Mouse (Mus musculus): Measurements from ENCODE around the gene Polr2j. TPM values are rescaled to one million over a fixed set of nuclear protein-coding genes. Genes with fewer than 3 reads are reported as not detected.

Polr2j gene
- polyA plus RNA-seq, 1 experiment from 2014 or later = 184 TPM

DNA sequence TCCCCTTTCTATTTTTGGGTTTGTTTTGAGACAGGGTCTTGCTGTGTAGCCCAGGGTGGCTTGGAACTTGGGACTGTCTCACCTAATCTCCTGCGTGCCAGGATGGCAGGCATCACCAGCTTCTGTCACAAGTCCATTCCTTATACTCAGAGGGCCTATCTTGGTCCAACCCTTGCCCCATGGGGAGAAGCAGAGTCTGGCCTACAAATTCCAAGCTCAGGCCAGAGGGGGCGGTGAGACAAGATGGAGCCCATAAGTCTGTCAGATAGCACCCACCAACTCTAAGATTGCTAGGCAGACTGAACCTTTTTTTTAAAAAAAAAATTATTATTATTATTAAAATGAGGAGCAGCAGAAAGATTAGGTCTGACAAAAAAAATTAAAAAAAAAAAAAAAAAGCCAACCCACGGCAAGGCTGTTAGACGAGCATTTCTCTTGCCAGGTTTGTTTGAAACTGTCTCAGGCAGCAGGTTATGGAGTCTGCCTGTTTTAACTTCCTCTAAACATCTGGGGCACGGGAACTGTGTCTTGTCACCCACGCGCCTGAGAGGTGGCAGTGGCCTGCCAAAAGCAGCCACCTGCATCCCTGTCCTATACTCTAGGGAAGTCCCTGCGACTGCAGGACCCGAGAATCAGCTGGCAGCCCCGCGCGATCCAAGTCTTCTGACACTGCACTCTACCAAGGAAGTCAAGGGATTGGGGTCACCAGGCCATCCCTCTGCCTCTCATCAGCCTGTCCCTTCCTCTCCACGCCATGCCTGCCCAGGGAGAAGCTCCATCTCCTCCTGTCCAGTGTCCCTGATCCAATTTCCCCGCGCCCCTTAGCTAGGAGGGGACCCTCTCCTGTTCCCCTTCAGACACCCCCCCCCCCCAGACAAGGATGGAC is 53.4 kb downstream of the Polr2j start:
- 10% methylated on average over 14 of the region's 15 CpGs for WGBS
- H3K36me3 ChIP-seq (ENCODE audit: insufficient read depth, low read length) = no peaks in the 10 kb centered on the region
- peak overlapping the region; percentile 78 for H3K27ac ChIP-seq (ENCODE audit: low read length)
- DNase-seq (ENCODE audit: low spot score) = peak; percentile 34
- H3K9me3 ChIP-seq (ENCODE audit: low read length) = no peaks in the 10 kb centered on the region
- H3K27me3 ChIP-seq (replicated peaks; ENCODE audit: insufficient read depth, low read length) = no peaks in the 10 kb centered on the region
- TF ChIP-seq CTCF (IDR thresholded peaks at IDR 0.05) = peak; percentile 6; the same call in 1 of the 2 replicates
- TF ChIP-seq EP300 (IDR thresholded peaks at IDR 0.05) = no peak
- H3K4me1 ChIP-seq (ENCODE audit: insufficient read depth, low read depth, low read length) = peaks cover 16% of the 10 kb centered on the region; the same call in 1 of the 2 replicates
- peak overlapping the region; percentile 82 for H3K4me2 ChIP-seq (replicated peaks; ENCODE audit: low read depth, low read length)
- ATAC-seq = peak; percentile 1; the same call in 1 of the 2 replicates
- peak overlapping the region; percentile 43; the same call in 1 of the 2 replicates for H3K9ac ChIP-seq (replicated peaks; ENCODE audit: low read depth)
- peak overlapping the region; percentile 48 for H3K4me3 ChIP-seq (ENCODE audit: low read depth, low read length)

DNA sequence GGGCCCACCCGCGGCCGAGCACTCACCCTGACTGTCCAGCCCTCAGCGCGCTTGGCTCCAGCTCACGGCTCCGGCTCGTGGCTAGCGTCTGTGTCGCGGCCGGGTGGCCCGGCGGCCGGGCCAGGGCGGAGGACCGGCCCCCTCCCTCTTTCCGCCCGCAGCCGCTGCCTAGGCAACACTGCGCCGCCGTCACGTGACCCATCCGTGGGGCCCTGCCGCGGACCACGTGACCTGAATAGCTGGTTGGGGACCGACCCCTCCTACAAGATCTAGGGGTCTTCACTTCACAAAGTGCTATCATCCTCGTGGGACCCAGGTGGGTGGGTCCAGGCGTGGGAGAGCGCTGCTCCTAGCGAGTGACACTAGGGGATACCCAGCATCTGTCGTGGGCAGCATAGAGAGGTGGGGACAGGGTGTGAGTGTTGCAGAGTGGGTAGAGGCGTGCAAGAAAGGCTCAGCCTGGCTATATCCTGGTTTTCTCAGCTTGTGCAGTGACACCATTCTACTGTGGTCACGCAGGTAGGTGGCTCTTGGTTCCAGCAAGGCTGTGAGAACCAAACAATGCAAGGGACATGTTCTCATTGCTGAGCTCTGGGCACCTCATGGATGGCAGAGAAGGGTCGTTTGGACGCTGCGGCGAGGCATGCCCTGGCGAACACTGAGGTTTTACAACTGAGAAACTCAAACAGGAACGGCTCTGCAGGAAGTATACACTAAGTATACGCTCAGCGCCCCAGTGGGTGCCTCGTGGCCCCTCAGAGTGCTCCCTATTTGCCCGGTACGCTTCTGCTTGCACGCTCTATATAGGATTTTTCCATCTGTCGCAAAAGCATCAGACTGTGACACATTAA is 54.3 kb downstream of the Polr2j start, which contains the start of gene Orai2:
Gene Orai2 (minus strand): TSS at position 202 of the 851 bp plus-strand sequence.
- Histone ChIP-seq H3K27me3 (replicated peaks; ENCODE audit: insufficient read depth, low read length) (no peaks in the 10 kb centered on the region), H3K4me2 (replicated peaks; ENCODE audit: low read depth, low read length) (peak within 1 kb of the TSS; percentile 82)
- 3% methylated on average over 38 of the region's 49 CpGs for WGBS

DNA sequence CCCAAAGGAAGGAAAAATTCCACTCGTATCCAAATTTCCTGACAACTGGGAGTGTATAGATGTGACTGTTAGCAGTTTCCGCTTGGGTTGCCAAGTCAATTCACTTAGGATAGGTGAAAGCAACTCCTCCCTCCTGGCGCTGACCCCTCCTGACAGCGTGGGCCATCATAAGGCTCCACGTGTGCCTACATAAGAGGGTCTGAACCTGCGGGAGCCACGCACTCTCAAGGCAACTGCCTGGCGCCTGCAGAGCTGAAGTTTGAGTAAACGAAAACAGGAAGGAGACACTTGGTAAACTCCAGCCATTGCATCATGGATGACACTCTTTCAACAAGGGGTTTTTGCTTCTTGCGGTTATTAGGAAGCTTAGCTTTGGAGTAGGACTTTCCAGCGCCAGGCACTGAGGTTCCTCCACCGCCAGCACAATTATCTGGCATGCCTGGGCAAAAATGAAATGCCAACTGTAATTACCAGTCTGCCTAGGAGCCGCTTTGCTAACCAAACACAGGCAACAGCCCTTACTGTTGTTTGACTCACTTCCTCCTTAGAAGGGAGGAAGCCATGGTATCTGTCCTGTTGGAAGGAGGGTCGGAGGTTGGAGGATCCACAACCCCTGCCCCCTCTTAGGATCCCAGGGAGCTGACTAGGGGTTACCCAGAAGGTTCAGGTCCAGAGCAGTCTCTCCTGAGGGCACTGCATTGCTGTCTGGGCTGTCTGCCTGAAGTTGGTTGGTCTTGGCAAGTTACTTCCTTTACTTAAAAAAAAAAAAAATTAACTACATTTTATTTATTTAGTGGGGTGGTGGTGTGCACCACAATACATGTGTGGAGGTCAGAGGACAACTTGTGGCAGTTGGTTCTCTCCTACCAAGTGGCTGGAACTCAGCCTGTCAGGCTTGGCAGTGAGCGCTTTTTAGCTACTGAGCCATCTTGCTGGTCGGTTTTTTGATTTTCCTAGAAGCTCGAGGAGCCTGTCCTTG is 55.2 kb downstream of the Polr2j start:
- Histone ChIP-seq H3K36me3 (ENCODE audit: insufficient read depth, low read length) (no peaks in the 10 kb centered on the region), H3K4me1 (ENCODE audit: insufficient read depth, low read depth, low read length) (peaks cover 16% of the 10 kb centered on the region; the same call in 1 of the 2 replicates), H3K9me3 (ENCODE audit: low read length) (no peaks in the 10 kb centered on the region), H3K9ac (replicated peaks; ENCODE audit: low read depth) (no peak overlapping the region), H3K27me3 (replicated peaks; ENCODE audit: insufficient read depth, low read length) (no peaks in the 10 kb centered on the region), H3K27ac (ENCODE audit: low read length) (peak overlapping the region; percentile 78), H3K4me3 (ENCODE audit: low read depth, low read length) (peak overlapping the region; percentile 48), H3K4me2 (replicated peaks; ENCODE audit: low read depth, low read length) (peak overlapping the region; percentile 82)
- peak; percentile 9; the same call in 1 of the 2 replicates for ATAC-seq
- TF ChIP-seq EP300 (IDR thresholded peaks at IDR 0.05) (0 out of 2 replicates have a peak, but pooled peaks have one; percentile 23), CTCF (IDR thresholded peaks at IDR 0.05) (no peak)
- WGBS = 17% methylated on average over 17 of the region's 17 CpGs
- peak; percentile 60 for DNase-seq (ENCODE audit: low spot score)

More for the DNA sequence above, 54.3 kb downstream of the Polr2j start, which contains the start of gene Orai2:
- H3K9ac ChIP-seq (replicated peaks; ENCODE audit: low read depth) = peak within 1 kb of the TSS; percentile 43; the same call in 1 of the 2 replicates
- H3K36me3 ChIP-seq (ENCODE audit: insufficient read depth, low read length) = no peaks in the 10 kb centered on the region
- no peaks in the 10 kb centered on the region for H3K9me3 ChIP-seq (ENCODE audit: low read length)
- DNase-seq (ENCODE audit: low spot score) (peak; percentile 75), ATAC-seq (peak; percentile 73)
- H3K4me3 ChIP-seq (ENCODE audit: low read depth, low read length) = peak within 1 kb of the TSS; percentile 48
- H3K27ac ChIP-seq (ENCODE audit: low read length) = peak within 1 kb of the TSS; percentile 78
- H3K4me1 ChIP-seq (ENCODE audit: insufficient read depth, low read depth, low read length) = peaks cover 16% of the 10 kb centered on the region; the same call in 1 of the 2 replicates
- TF ChIP-seq CTCF (IDR thresholded peaks at IDR 0.05) (no peak), EP300 (IDR thresholded peaks at IDR 0.05) (no peak)

Small RNA genes within 50 kb of the gene (microRNA-seq; reads per million reads assigned to microRNA genes)
- gene Mir7035 = not detected

Other genes starting within 250 kb of the Polr2j start
- 198 and 248 TPM in 2 replicates for gene Hspb1, start 228.7 kb upstream of the Polr2j start, polyA plus RNA-seq (2015; fragmentation: Nextera tagmentation; extraction: Ambion mirVana)
- 75.5 and 87.5 TPM in 2 replicates for gene Ywhag, start 182.0 kb upstream of the Polr2j start, polyA plus RNA-seq (2015; fragmentation: Nextera tagmentation; extraction: Ambion mirVana)
- gene Ssc4d, start 142.1 kb upstream of the Polr2j start, polyA plus RNA-seq (2015; fragmentation: Nextera tagmentation; extraction: Ambion mirVana) = 1.8 and 2.5 TPM in 2 replicates
- gene Zp3, start 136.5 kb upstream of the Polr2j start, polyA plus RNA-seq (2015; fragmentation: Nextera tagmentation; extraction: Ambion mirVana) = 0.24 and 0.35 TPM in 2 replicates
- 18.9 and 21.6 TPM in 2 replicates for gene Dtx2, start 121.8 kb upstream of the Polr2j start, polyA plus RNA-seq (2015; fragmentation: Nextera tagmentation; extraction: Ambion mirVana)
- gene Upk3b, start 78.1 kb upstream of the Polr2j start, polyA plus RNA-seq (2015; fragmentation: Nextera tagmentation; extraction: Ambion mirVana) = 35.7 and 38.8 TPM in 2 replicates
- gene Upk3bl, start 62.1 kb upstream of the Polr2j start, polyA plus RNA-seq (2015; fragmentation: Nextera tagmentation; extraction: Ambion mirVana) = 1.1 and 1.2 TPM in 2 replicates
- 2.0 and 2.8 TPM in 2 replicates for gene Rasa4, start 32.7 kb upstream of the Polr2j start, polyA plus RNA-seq (2015; fragmentation: Nextera tagmentation; extraction: Ambion mirVana)
- 18.5 and 20.8 TPM in 2 replicates for gene Lrwd1, start 19.4 kb downstream of the Polr2j start, polyA plus RNA-seq (2015; fragmentation: Nextera tagmentation; extraction: Ambion mirVana)
- 13.5 and 13.9 TPM in 2 replicates for gene Alkbh4, start 19.5 kb downstream of the Polr2j start, polyA plus RNA-seq (2015; fragmentation: Nextera tagmentation; extraction: Ambion mirVana)
- 11.2 and 14.0 TPM in 2 replicates for gene Orai2, start 54.1 kb downstream of the Polr2j start, polyA plus RNA-seq (2015; fragmentation: Nextera tagmentation; extraction: Ambion mirVana)
- gene Prkrip1, start 82.3 kb downstream of the Polr2j start, polyA plus RNA-seq (2015; fragmentation: Nextera tagmentation; extraction: Ambion mirVana) = 32.9 and 37.7 TPM in 2 replicates
- gene Sh2b2, start 129.9 kb downstream of the Polr2j start, polyA plus RNA-seq (2015; fragmentation: Nextera tagmentation; extraction: Ambion mirVana) = 1.5 and 1.8 TPM in 2 replicates